In the genomic region with DNA sequence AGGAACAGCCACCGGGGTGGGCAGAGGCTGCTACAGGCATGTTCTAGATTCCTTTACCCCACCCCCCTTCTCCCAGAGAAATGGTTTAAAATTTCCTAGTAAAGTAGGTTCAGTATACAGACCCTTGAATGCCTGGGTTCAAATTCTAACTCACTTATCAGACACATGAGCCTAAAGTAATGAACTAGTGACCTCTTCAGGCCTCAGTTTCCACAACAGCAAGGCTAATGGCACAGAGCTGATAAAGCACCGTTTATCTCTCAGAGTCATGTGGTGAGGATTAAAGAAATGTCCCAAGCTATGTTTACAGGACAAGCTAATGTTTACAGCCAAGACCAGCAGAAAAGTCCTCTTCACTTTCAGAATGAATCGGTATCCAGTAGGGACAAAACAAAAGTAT, we compare ENCODE assay signal across 17 mouse cellular contexts. TPM values are rescaled to one million over a fixed set of nuclear protein-coding genes. Genes with fewer than 3 reads are reported as not detected.
DNase-seq lines count a peak whose midpoint lies in the region; ATAC-seq and TF ChIP-seq lines count a peak whose summit lies in the region.
"Had no signal": no experiment of that assay in that cellular context is flagged by ENCODE, and none has a peak within 500 bp of the region (broad histone marks: within the 10 kb centered on the region; RNA-seq: fewer than 3 reads in every experiment).

No protein-coding gene starts in this region.

- H3K4me3 ChIP-seq in gastrocnemius, adult 2 months, result no peak overlapping the region
- H3K4me3 ChIP-seq in liver, embryonic 14.5 days (ENCODE audit: insufficient read depth in 1 of 2, low read depth in 2 of 2, low read length in 2 of 2), result no peak overlapping the region
- no peak overlapping the region for H3K4me3 ChIP-seq in hindbrain, embryonic 14.5 days (replicated peaks; ENCODE audit: low read length)
- no peak overlapping the region for H3K4me3 ChIP-seq in hindbrain, embryonic 12.5 days
- H3K4me3 ChIP-seq: forebrain, embryonic 12.5 days; hindbrain, embryonic 15.5 days had no signal

- peak; percentile 58; the same call in 1 of the 2 replicates for ATAC-seq in liver, embryonic 14.5 days (ENCODE audit: insufficient read depth)
- no peak for ATAC-seq in hindbrain, embryonic 14.5 days (ENCODE audit: low FRiP score)
- no peak for ATAC-seq in hindbrain, embryonic 12.5 days (ENCODE audit: low FRiP score)
- ATAC-seq: midbrain, embryonic 16.5 days had no signal

- H3K9ac ChIP-seq in liver, embryonic 14.5 days (replicated peaks), result no peak overlapping the region
- H3K9ac ChIP-seq in hindbrain, embryonic 14.5 days, result no peak overlapping the region
- no peak overlapping the region for H3K9ac ChIP-seq in hindbrain, embryonic 12.5 days
- H3K9ac ChIP-seq: forebrain, embryonic 12.5 days; hindbrain, embryonic 15.5 days had no signal

- no peaks in the 10 kb centered on the region for H3K9me3 ChIP-seq in liver, embryonic 14.5 days (ENCODE audit: control insufficient read depth, low read length)
- H3K9me3 ChIP-seq in hindbrain, embryonic 14.5 days (ENCODE audit: control insufficient read depth, low read length), result no peaks in the 10 kb centered on the region
- no peaks in the 10 kb centered on the region for H3K9me3 ChIP-seq in hindbrain, embryonic 12.5 days (replicated peaks)
- H3K9me3 ChIP-seq: forebrain, embryonic 12.5 days; hindbrain, embryonic 15.5 days had no signal

- peaks cover 5 to 22% of the 10 kb centered on the region in 2 experiments for H3K4me1 ChIP-seq in liver, embryonic 14.5 days (replicated peaks; ENCODE audit: control insufficient read depth in 2 of 2, insufficient read depth in 2 of 2, low read length in 1 of 2)
- H3K4me1 ChIP-seq in hindbrain, embryonic 14.5 days (replicated peaks; ENCODE audit: control insufficient read depth, insufficient read depth, low read length), result no peaks in the 10 kb centered on the region
- 0 out of 2 replicates have a peak, but pooled peaks cover 6% of the 10 kb centered on the region for H3K4me1 ChIP-seq in hindbrain, embryonic 12.5 days
- H3K4me1 ChIP-seq: hindbrain, embryonic 15.5 days had no signal

- H3K36me3 ChIP-seq in liver, embryonic 14.5 days (replicated peaks; ENCODE audit: control insufficient read depth, insufficient read depth, low read depth), result no peaks in the 10 kb centered on the region
- H3K36me3 ChIP-seq in hindbrain, embryonic 14.5 days (replicated peaks; ENCODE audit: control insufficient read depth, insufficient read depth), result no peaks in the 10 kb centered on the region
- H3K36me3 ChIP-seq in hindbrain, embryonic 12.5 days, result no peaks in the 10 kb centered on the region
- H3K36me3 ChIP-seq: forebrain, embryonic 12.5 days; hindbrain, embryonic 15.5 days had no signal

- no peak overlapping the region; the same call in 1 of the 2 replicates for H3K27ac ChIP-seq in gastrocnemius, adult 2 months
- H3K27ac ChIP-seq in liver, embryonic 14.5 days, result no peak overlapping the region
- no peak overlapping the region for H3K27ac ChIP-seq in hindbrain, embryonic 14.5 days
- no peak overlapping the region for H3K27ac ChIP-seq in hindbrain, embryonic 12.5 days
- H3K27ac ChIP-seq: forebrain, embryonic 12.5 days; hindbrain, embryonic 15.5 days had no signal

- no peaks in the 10 kb centered on the region for H3K27me3 ChIP-seq in liver, embryonic 14.5 days (ENCODE audit: control insufficient read depth, insufficient read depth, low read length)
- no peaks in the 10 kb centered on the region; the same call in 1 of the 2 replicates for H3K27me3 ChIP-seq in hindbrain, embryonic 14.5 days (ENCODE audit: control insufficient read depth, insufficient read depth, low read length)
- no peaks in the 10 kb centered on the region for H3K27me3 ChIP-seq in hindbrain, embryonic 12.5 days
- H3K27me3 ChIP-seq: forebrain, embryonic 12.5 days; hindbrain, embryonic 15.5 days had no signal

- 25% methylated on average over 3 of the region's 3 CpGs for WGBS in liver, embryonic 14.5 days (ENCODE audit: insufficient replicate concordance)
- 45% methylated on average over 3 of the region's 3 CpGs for WGBS in hindbrain, embryonic 14.5 days
- WGBS in hindbrain, embryonic 12.5 days, result 56% methylated on average over 3 of the region's 3 CpGs

- TF ChIP-seq EP300 in liver, embryonic 14.5 days (IDR thresholded peaks at IDR 0.05; ENCODE audit: low read depth), result peak; percentile 25; the same call in 1 of the 2 replicates

- peak overlapping the region; percentile 13; the same call in 1 of the 2 replicates for H3K4me2 ChIP-seq in liver, embryonic 14.5 days (ENCODE audit: low read depth)
- H3K4me2 ChIP-seq in hindbrain, embryonic 14.5 days (replicated peaks), result no peak overlapping the region
- H3K4me2 ChIP-seq in hindbrain, embryonic 12.5 days (replicated peaks), result no peak overlapping the region
- H3K4me2 ChIP-seq: forebrain, embryonic 12.5 days; hindbrain, embryonic 15.5 days had no signal

- intact Hi-C loops in gastrocnemius, adult 2 months (cut with DNase I), result no loop called here

- peak; percentile 25; the same call in 1 of the 2 replicates for TF ChIP-seq CTCF in gastrocnemius, adult 2 months (IDR thresholded peaks at IDR 0.05)
- TF ChIP-seq CTCF in liver, embryonic 14.5 days (IDR thresholded peaks at IDR 0.05; ENCODE audit: low read depth), result peak; percentile 39; the same call in 1 of the 2 replicates

- DNase-seq in gastrocnemius, adult 2 months, result no peak
- DNase-seq in gastrocnemius, postnatal 10 days, result no peak
- DNase-seq in lung, postnatal 36 days, result peak; percentile 12
- no peak for DNase-seq in lung, postnatal 25 days (ENCODE audit: low spot score)
- peak in 1 of 3 experiments; percentile 22 for DNase-seq in liver, embryonic 14.5 days (ENCODE audit: low read depth in 3 of 3, low spot score in 3 of 3)
- DNase-seq in right cerebral cortex, adult 2 months (ENCODE audit: low spot score in 2 of 2), result no peak
- no peak for DNase-seq in hindbrain, embryonic 14.5 days (ENCODE audit: low spot score)
- DNase-seq: adrenal gland, adult 2 months; cerebellum, adult 18-20 months; heart, postnatal 10 days; kidney, postnatal 10 days; layer of hippocampus, adult 9-11 months; right cerebral cortex, postnatal 4 days had no signal

RNA-seq across cellular contexts. Expression of gene Foxp1, which starts 29.6 kb away (rescaled TPM):
- total RNA-seq in gastrocnemius, adult 2 months (2021), result 10 to 100 TPM; 17.4 to 20.9 TPM
- 10 to 100 TPM; 21.9 to 35.8 TPM for total RNA-seq in gastrocnemius, postnatal 10 days (2021)
- 6.5 and 7.9 TPM in 2 replicates for polyA plus RNA-seq in liver, embryonic 14.5 days (2012; rRNA removed)
- 10.6 and 11.9 TPM in 2 replicates for polyA plus RNA-seq in liver, embryonic 14.5 days (2014; fragmentation: Nextera tagmentation; extraction: Ambion mirVana)
- 68.3 and 70.5 TPM in 2 replicates for polyA plus RNA-seq in hindbrain, embryonic 14.5 days (2014; fragmentation: Nextera tagmentation; extraction: Ambion mirVana)
- 87.6 and 88.4 TPM in 2 replicates for polyA plus RNA-seq in hindbrain, embryonic 12.5 days (2016; fragmentation: Nextera tagmentation; extraction: Ambion mirVana)
